Mouse (Mus musculus): ENCODE data around the gene Hsd17b7.
"Not testable (repeated sequence)": the region's sequence is repeated elsewhere in the genome, so short reads cannot be mapped to it uniquely, and the experiment has no call there.

DNA sequence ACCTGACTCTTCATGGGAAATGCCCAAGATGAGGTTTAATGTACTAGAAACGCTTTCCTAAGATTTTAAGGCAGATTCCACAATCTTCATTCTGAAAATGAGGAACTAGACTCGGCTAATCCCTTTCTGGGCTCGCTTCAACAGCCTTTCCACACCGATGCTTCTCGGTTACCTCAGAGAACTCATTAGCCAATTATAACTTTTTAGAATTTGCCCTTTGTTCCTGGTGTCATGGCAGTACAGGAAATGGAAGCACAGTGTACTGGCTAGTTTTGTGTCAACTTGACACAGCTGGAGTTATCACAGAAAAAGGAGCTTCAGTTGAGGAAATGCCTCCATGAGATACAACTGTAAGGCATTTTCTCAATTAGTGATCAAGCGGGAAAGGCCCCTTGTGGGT, 24.9 kb upstream of the Hsd17b7 start:
- TF ChIP-seq POLR2A (IDR thresholded peaks at IDR 0.05; ENCODE audit: control insufficient read depth, low read depth, low read length); CTCF (IDR thresholded peaks at IDR 0.05; ENCODE audit: control insufficient read depth, insufficient read depth, insufficient replicate concordance, low read depth, low read length): not testable (repeated sequence)

Data from testis, adult 2 months (tissue).